Mouse (Mus musculus) stomach, postnatal 0 days (tissue): ENCODE results near the gene Nrip3.

Experiments used
- CTCF ChIP-seq: IDR thresholded peaks from 2 replicates; pipeline ENCODE4 v1.5.1; 2016; ENCODE audit warnings: antibody characterized with exemption, low read depth, mild to moderate bottlenecking, moderate library complexity
- EP300 ChIP-seq: optimal IDR thresholded peaks from 2 replicates; pipeline ENCODE3; 2016; ENCODE audit warnings: antibody characterized with exemption

- no peak for TF ChIP-seq CTCF
- TF ChIP-seq EP300: no peak
Measured at GRCm38 (mm10) chr7:109831376-109831775, 49.6 kb upstream of the Nrip3 start.
